Mouse (Mus musculus): ENCODE results near the gene Ptcra. TPM values are rescaled to one million over a fixed set of nuclear protein-coding genes. Genes with fewer than 3 reads are reported as not detected.

Gene Ptcra
- polyA plus RNA-seq, 1 experiment from 2014 or later, result 0.65 TPM

DNA sequence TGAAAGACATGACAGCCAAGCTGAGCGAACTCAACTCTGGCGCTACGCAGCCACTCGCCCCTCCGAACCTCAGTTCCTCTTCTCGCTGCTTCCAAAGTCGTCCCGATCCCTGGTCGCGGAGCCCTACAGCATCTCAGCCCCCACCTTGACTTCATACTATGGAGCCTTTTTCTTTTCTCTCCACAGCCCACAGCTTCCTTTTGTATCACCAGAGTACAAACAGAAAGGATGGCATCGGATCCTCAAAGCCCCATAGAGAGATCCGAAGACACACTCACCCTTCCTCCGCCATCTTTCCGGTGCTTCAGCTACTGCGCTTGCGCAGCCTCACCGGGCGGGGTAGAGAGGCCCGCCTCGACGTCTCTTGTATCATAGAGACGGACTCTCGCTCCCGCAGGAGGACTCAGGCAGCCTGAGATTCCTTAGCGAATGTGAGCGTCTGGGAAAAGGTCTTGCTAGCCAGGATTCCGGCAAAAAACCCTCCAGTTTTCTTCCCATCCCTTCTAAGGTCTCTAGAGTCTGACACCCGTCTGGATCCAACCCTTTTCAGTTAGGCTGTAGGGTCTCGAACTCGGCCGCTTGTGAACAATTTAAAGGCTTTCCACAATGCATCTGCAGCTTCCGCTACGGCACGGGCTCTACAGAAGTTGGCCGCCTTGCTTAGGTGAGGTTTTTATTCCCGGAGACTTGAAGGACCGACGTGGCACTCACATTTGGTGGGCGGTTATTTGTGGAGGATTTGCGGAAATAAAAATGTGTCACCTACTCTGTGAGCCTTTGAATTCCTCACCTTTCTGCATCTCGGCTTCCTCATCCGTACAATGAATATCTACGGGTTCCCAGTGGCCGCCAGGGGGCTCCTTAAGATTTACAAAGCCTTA, 19.1 kb upstream of the Ptcra start, which contains the start of gene Rpl7l1:
Gene Rpl7l1 (minus strand): TSS at position 332 of the 881 bp plus-strand sequence.
- peak within 1 kb of the TSS; percentile 69 for H3K27ac ChIP-seq
- peak within 1 kb of the TSS; percentile 78 for H3K9ac ChIP-seq
- H3K36me3 ChIP-seq, result peaks cover 29% of the 10 kb centered on the region
- no peaks in the 10 kb centered on the region for H3K9me3 ChIP-seq
- H3K4me2 ChIP-seq (replicated peaks), result peak within 1 kb of the TSS; percentile 63
- WGBS, result 1% methylated on average over 44 of the region's 44 CpGs
- H3K27me3 ChIP-seq (replicated peaks), result no peaks in the 10 kb centered on the region
- peaks cover 7% of the 10 kb centered on the region for H3K4me1 ChIP-seq
- ATAC-seq (ENCODE audit: low FRiP score, low read depth), result peak; percentile 97
- H3K4me3 ChIP-seq, result peak within 1 kb of the TSS; percentile 62

DNA sequence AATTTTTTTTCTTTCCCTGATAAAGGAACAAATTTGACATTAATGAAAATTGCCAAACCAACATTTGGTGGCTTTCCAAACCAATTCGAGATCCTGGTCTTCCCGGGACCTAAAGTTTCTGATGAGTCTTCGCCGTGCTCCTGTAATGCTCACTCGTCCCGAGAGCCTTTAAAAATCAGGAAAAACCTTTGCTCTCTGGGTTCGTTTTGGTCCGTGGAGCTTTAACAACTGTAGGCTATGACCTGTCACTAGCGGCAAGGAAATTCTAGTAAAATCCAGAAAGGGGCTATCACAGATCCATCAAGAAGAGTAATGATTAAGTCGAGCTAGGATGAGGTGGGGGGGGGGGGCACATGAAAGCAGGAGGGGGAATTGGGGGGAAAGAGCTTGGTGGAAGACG, 18.4 kb upstream of the Ptcra start:
- peak overlapping the region; percentile 62 for H3K4me3 ChIP-seq
- H3K9ac ChIP-seq, result peak overlapping the region; percentile 78
- H3K9me3 ChIP-seq, result no peaks in the 10 kb centered on the region
- H3K4me1 ChIP-seq, result peaks cover 7% of the 10 kb centered on the region
- peaks cover 35% of the 10 kb centered on the region for H3K36me3 ChIP-seq
- H3K4me2 ChIP-seq (replicated peaks), result peak overlapping the region; percentile 63
- H3K27ac ChIP-seq, result peak overlapping the region; percentile 69; the same call in 1 of the 2 replicates
- no peaks in the 10 kb centered on the region for H3K27me3 ChIP-seq (replicated peaks)
- WGBS, result 6% methylated on average over 11 of the region's 11 CpGs
- no peak; the same call in 1 of the 2 replicates for ATAC-seq (ENCODE audit: low FRiP score, low read depth)

DNA sequence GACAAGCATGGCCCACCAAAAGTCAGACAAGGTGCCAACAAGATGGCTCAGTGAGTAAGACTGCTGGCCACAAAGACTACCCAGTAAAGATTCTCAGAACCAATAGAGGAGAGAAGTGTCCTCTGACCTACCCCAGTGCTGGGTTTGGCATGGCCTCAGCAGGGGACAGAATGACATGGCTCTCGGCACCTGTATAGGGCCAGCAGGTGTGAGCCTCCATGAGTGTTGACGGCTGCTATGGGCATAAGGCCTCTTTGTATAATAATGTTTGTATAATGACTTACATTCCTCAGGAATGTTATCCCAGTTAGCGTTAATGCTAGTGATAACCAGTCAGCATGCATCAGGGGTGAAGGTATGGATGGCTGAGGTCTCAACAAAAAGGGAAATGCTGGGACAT, 12.6 kb upstream of the Ptcra start:
- 91% methylated on average over 3 of the region's 3 CpGs for WGBS
- Histone ChIP-seq H3K4me1 (peaks cover 21% of the 10 kb centered on the region), H3K4me2 (replicated peaks) (no peak overlapping the region), H3K9me3 (no peaks in the 10 kb centered on the region), H3K36me3 (peaks cover 60% of the 10 kb centered on the region), H3K27me3 (replicated peaks) (no peaks in the 10 kb centered on the region), H3K9ac (no peak overlapping the region), H3K4me3 (no peak overlapping the region), H3K27ac (no peak overlapping the region)
- no peak for ATAC-seq (ENCODE audit: low FRiP score, low read depth)

DNA sequence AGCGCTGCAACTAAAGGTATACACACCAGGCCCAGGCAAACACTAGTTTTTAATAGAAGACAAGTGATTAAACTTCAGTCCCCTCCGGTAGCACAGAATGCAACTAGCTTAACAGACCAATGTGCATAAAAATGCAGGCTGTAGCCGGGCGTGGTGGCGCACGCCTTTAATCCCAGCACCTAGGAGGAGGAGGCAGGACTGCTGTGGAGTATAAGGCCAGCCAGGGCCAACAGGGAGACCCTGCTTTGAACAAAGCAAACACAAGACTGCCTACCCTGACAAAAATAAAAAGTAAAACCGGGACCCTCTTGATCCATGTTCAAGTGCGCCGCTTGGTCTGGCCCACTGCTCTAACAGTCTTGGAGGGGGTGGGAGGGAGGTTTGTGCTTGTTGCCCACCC, 11.6 kb upstream of the Ptcra start:
- Histone ChIP-seq H3K9me3 (no peaks in the 10 kb centered on the region), H3K4me2 (replicated peaks) (no peak overlapping the region), H3K4me3 (no peak overlapping the region), H3K9ac (no peak overlapping the region), H3K4me1 (peaks cover 19% of the 10 kb centered on the region), H3K27ac (no peak overlapping the region), H3K36me3 (peaks cover 54% of the 10 kb centered on the region), H3K27me3 (replicated peaks) (no peaks in the 10 kb centered on the region)
- WGBS, result 95% methylated on average over 9 of the region's 9 CpGs
- no peak for ATAC-seq (ENCODE audit: low FRiP score, low read depth)

DNA sequence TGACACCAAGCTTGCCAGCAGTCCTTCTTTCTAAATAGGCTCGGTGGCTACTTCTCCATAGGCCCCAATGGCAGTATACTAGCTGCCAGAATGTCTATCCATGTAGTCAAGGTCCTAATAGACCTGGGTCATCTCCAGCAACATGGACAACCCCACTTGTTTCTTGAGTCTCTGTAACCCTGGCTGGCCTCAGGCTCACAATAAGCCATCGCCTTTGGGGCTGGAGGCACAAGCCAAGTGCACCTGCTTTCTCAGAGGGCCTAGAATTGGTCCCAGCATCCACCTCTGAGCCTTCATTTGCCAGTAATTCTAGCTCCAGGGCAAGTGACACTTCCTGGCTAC, 10.6 kb upstream of the Ptcra start:
- Histone ChIP-seq H3K9ac (0 out of 2 replicates have a peak overlapping the region, but pooled peaks have one; percentile 13), H3K4me3 (no peak overlapping the region), H3K4me2 (replicated peaks) (peak overlapping the region; percentile 86), H3K4me1 (peaks cover 19% of the 10 kb centered on the region), H3K27ac (no peak overlapping the region), H3K27me3 (replicated peaks) (no peaks in the 10 kb centered on the region), H3K9me3 (no peaks in the 10 kb centered on the region), H3K36me3 (peaks cover 46% of the 10 kb centered on the region)
- no peak for ATAC-seq (ENCODE audit: low FRiP score, low read depth)
- 40% methylated on average over 2 of the region's 2 CpGs for WGBS

DNA sequence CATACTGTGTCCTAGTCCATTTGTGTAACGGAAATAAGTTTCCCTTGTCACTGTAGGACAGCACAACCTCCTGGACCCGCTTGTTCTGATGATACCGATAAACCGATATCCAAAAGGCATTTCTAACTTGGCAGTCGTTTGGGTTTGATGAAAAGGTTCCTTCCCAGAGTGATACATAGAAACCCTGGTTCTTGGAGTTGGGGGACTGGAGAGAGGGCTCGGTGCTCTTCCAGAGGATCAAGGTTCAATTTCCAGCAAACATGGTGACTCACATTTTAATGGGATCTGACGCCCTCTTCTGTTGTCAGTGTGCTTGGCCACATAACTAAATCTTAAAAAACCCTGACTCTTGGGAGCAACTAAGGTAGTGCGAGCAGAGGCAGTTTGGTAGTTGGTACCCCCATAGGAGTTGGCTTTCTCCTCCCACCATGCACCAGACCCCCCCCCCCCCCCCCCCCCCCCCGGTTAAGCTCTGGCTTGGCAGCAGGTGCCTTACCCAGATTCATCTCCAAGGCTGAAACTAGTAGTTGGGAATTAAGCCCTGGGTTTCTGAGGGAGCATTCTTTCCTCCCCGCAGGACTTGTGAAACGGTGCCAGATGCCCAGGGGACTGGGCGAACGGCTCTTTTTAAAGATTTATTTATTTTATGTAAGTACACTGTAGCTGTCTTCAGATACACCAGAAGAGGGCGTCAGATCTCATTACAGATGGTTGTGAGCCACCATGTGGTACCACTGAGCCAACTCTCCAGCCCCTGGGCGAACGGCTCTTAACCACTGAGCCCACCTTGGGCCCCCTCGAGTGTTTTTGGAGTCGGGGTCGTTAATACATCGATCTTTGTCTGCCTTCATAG, 10.0 kb upstream of the Ptcra start:
- 7% methylated on average over 19 of the region's 20 CpGs for WGBS
- no peak overlapping the region for H3K27ac ChIP-seq
- ATAC-seq (ENCODE audit: low FRiP score, low read depth), result 0 out of 2 replicates have a peak, but pooled peaks have one; percentile 1

DNA sequence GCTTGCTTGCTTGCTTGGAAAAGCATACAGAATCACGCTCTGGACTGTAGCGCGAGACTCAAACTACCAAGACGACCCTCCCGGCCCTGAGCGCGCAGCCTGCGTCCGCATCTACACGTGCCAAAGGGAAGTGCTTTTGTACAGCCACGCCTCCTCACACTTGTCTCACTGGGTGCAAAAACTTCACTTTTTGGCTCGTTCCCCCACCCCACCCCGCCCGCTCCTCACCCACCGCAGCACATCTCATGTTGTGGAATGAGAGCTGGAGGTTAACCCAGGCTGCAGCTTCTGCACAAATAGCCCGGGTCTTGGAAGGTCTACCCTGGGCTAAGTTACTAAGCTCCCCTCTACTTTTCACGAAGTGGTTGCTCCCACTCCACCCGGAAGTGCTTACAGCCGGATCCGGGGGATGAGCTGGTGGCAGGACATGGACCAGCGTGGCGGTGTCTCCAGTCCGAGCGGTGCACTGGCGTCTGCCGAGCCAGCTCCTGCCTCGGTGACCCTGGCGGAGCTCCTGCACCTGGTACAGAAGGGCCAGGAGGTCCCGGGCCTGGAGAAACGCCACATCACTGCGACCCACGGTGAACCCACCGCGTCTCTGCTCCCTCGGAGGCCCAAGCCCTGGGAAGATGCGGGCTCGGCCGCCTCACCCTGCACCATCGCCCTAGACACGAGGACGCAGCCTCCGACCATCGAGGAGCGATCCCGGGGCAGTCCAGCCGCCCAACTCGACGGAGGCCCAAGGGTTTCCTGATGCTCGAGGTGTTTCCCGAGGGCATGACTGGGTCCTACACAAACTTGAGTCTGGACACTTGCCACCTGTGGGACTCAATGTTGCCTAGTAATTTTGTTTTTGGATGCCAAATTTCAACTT, 9.1 kb upstream of the Ptcra start, which contains the start of gene 2310039H08Rik:
Gene 2310039H08Rik (plus strand): TSS at position 232 of the 874 bp plus-strand sequence.
- Histone ChIP-seq H3K9me3 (no peaks in the 10 kb centered on the region), H3K9ac (peak within 1 kb of the TSS; percentile 83), H3K36me3 (peaks cover 31% of the 10 kb centered on the region), H3K4me2 (replicated peaks) (peak within 1 kb of the TSS; percentile 86), H3K4me3 (peak within 1 kb of the TSS; percentile 81), H3K27ac (peak within 1 kb of the TSS; percentile 38; the same call in 1 of the 2 replicates), H3K4me1 (peaks cover 19% of the 10 kb centered on the region), H3K27me3 (replicated peaks) (no peaks in the 10 kb centered on the region)
- peak; percentile 89 for ATAC-seq (ENCODE audit: low FRiP score, low read depth)
- under 1% methylated on average over 50 of the region's 50 CpGs for WGBS

More for the DNA sequence above, 10.0 kb upstream of the Ptcra start:
- H3K9me3 ChIP-seq, result no peaks in the 10 kb centered on the region
- peak overlapping the region; percentile 83 for H3K9ac ChIP-seq
- H3K36me3 ChIP-seq, result peaks cover 40% of the 10 kb centered on the region
- H3K4me3 ChIP-seq, result peak overlapping the region; percentile 81
- peaks cover 19% of the 10 kb centered on the region for H3K4me1 ChIP-seq
- H3K27me3 ChIP-seq (replicated peaks), result no peaks in the 10 kb centered on the region
- peak overlapping the region; percentile 86 for H3K4me2 ChIP-seq (replicated peaks)

DNA sequence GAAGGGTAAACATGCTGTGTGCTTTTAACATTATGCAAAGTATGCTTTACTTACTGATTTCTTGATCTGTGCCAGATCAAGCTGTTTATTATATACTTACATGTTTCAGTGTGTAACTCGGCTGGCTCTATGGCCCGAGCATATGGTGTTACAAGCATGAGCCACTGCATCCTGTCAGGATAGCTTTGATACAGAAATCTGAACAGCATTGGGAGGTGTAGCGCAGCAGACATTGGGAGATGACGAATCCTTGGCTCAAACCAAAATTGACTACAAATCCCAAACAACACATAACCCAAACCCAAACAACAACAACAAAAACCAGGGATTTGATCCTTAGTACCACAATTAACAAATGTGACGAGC, 8.5 kb upstream of the Ptcra start:
- Histone ChIP-seq H3K4me1 (peaks cover 19% of the 10 kb centered on the region), H3K4me3 (peak overlapping the region; percentile 81), H3K4me2 (replicated peaks) (peak overlapping the region; percentile 86), H3K9ac (peak overlapping the region; percentile 83), H3K36me3 (peaks cover 25% of the 10 kb centered on the region), H3K27me3 (replicated peaks) (no peaks in the 10 kb centered on the region), H3K27ac (no peak overlapping the region), H3K9me3 (no peaks in the 10 kb centered on the region)
- WGBS, result 10% methylated on average over 5 of the region's 5 CpGs
- peak; percentile 46; the same call in 1 of the 2 replicates for ATAC-seq (ENCODE audit: low FRiP score, low read depth)

DNA sequence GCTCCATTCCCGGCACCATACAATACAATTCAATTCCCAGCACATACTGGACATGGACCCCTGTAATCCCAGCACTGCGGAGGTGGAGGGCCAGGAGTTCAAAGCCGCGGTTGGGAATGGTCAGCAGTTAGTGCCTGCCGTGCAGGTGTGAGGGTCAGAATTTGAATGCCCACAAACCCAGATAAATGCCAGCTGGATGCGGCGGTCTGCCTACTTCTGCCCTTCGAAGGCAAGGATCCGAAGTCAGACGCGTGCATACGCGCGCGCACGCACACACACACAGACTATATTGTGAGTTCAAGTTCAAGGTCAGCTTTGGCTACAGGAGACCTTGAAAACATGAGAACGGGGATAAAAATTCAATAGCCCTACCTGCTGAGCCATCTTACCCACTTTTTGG, 8.1 kb upstream of the Ptcra start:
- Histone ChIP-seq H3K4me1 (peaks cover 19% of the 10 kb centered on the region), H3K4me2 (replicated peaks) (peak overlapping the region; percentile 86), H3K27ac (no peak overlapping the region), H3K27me3 (replicated peaks) (no peaks in the 10 kb centered on the region), H3K36me3 (peaks cover 23% of the 10 kb centered on the region), H3K9me3 (no peaks in the 10 kb centered on the region), H3K9ac (no peak overlapping the region), H3K4me3 (no peak overlapping the region)
- no peak for ATAC-seq (ENCODE audit: low FRiP score, low read depth)
- WGBS, result 66% methylated on average over 17 of the region's 17 CpGs

DNA sequence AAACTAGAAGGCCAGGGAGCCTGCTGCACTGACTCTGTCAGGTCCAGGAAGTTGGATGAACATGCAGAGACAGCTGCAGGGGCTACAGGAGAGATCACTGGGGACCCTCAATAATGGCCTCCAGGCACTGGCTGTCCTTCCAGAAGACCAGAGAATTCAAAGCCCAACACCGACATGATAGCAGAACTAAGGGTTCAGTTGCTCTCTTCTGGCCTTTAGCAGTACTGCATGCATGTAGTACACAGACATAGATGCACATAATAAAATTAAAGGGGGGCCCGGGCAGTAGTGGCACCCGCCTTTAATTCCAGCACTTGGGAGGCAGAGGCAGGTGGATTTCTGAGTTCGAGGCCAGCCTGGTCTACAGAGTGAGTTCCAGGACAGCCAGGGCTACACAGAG, 7.5 kb upstream of the Ptcra start:
- WGBS, result 86% methylated on average over 4 of the region's 4 CpGs
- Histone ChIP-seq H3K4me3 (no peak overlapping the region), H3K9ac (no peak overlapping the region), H3K4me1 (peaks cover 19% of the 10 kb centered on the region), H3K4me2 (replicated peaks) (no peak overlapping the region), H3K9me3 (no peaks in the 10 kb centered on the region), H3K27me3 (replicated peaks) (no peaks in the 10 kb centered on the region), H3K36me3 (peaks cover 17% of the 10 kb centered on the region), H3K27ac (no peak overlapping the region)
- ATAC-seq (ENCODE audit: low FRiP score, low read depth), result no peak

DNA sequence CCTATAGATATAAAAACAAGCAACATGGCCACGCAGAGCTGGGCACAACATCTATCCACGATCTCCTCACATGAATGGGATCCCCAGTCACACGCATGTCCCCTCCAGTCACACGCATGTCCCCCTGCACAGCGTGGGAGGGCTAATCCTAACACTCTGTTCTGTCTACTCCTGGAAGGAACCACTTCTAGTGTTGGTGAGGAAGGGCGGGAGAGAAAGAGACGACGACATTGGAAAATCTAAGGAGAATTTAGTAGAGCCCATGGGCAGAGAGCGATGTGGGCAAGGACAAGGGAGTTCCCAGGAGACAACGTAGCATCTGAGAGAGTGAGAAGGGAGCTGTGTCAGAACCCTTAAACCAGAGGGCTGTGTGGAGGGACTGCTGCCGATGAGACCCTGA, 7.0 kb upstream of the Ptcra start:
- Histone ChIP-seq H3K4me3 (no peak overlapping the region), H3K9ac (no peak overlapping the region), H3K4me1 (peaks cover 19% of the 10 kb centered on the region), H3K9me3 (no peaks in the 10 kb centered on the region), H3K27me3 (replicated peaks) (no peaks in the 10 kb centered on the region), H3K36me3 (peaks cover 12% of the 10 kb centered on the region), H3K4me2 (replicated peaks) (no peak overlapping the region), H3K27ac (no peak overlapping the region)
- 90% methylated on average over 11 of the region's 11 CpGs for WGBS
- no peak for ATAC-seq (ENCODE audit: low FRiP score, low read depth)
